Mouse (Mus musculus): ENCODE measurements at regions not wholly inside any gene's neighbourhood (a gene's known extent, or its start where the extent isn't known, plus 50 kb on each side); places are given as distances from the start of the nearest gene placed in this dataset.

DNA sequence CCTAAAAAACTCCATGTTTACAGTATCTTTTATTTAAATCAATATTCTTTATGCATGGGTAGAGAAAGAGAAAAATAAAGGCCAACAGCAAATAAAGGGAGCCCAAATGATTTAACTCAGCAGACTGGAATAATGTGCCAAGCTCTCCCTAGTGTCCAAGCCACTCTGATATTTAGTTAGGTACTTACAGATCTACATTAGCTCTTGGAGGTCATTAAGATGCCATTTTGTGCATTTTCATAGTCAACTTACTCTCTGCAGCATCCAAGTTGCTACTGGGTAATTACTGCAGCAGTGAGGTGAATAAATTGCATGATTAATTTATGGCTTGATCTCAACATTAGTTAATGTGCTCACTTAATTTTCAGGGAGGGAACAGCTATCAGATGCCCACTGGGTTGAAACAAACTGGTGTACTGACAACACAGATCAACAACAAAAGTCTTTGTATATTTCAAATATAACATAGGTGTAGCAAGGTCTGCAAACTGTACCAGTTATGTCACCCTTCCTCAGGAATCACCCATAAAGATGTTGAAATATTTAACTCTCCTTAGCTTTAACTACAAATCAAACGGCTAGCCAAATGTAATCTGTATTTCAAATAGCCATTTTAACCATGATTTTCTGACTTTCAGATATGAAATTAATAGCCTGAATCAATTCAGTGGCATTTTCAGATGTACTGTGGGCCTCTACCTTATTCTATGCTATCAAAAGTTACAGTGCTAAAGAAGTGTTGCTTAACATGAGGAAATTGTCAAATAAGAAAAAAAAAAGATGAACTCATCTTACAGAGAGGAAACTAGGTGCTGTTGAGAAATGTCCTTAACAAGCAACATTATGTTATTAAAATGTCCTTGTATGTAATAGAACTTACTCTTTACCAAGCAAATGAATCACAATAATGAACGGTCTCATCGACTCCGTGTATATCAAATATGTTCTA lies 163.8 kb upstream of the Hapln1 start:
- DNase-seq (ENCODE audit: low spot score), result no peak

DNA sequence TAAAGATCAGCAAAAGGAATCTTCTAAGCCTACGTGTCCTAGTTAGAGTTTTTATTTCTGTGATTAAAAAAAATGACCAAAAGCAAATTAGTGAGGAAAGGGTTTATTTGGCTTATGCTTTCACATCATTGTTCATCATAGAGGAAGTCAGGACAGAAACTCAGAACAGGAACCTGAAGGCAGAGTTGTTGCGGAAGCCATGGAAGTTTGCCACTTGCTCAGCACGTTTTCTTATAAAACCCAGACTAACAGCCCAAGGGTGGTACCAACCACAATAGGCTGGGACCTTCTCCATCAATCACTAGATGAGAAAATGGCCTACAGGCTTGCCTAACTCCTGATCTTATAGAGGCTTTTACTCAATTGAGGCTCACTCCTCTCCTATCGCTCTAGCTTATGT lies 161.2 kb upstream of the Hapln1 start:
- DNase-seq (ENCODE audit: low spot score), result no peak

DNA sequence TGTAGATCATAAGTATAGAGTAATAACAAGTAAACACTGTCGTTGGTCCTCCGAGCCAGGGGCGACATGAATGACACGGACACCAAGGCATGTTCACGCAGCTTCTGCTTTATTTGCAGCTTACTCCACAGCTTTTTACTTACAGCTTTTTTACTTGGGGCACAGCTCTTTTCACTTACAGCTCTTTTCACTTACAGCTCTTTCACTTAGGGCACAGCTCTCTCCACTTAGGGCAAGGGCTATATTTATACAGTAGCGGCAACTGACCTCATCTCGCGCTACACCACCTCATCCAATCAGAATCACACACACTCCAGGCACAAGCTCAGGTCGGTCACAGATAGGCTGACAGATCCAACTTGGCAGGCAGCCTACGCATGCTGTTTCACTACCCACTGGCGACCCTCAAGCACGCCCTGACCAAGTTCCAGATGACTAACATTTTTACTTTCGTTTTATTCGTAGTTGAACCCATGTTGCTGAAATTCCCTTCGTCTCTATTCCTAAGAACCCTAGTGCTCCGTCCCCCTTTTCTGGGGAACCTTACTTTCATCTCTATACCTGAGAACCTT lies 155.9 kb upstream of the Hapln1 start:
- DNase-seq (ENCODE audit: low spot score), result peak; percentile 77

GRCm38 (mm10) chr13:89384598-89385145 lies 154.9 kb upstream of the Hapln1 start:
- DNase-seq (ENCODE audit: low spot score), result peak; percentile 92

DNA sequence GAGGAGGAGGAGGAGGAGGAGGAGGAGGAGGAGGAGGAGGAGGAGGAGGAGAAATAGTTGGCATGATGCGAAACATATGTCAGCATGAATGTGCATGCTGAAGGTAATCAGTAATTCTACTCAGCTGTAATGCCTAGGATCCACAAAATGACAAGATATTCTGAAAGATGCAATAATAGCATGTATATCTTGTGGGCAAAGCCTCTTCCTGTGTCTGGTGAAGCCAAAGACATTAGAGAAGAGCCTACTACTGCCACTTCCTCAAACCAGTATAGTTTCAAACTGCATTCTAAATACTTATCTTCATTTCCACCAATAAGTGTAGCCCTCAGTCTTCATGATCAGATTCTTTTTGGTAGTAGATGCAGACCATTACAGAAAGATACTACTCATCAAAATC lies 152.2 kb upstream of the Hapln1 start:
- no peak for DNase-seq (ENCODE audit: low spot score)

DNA sequence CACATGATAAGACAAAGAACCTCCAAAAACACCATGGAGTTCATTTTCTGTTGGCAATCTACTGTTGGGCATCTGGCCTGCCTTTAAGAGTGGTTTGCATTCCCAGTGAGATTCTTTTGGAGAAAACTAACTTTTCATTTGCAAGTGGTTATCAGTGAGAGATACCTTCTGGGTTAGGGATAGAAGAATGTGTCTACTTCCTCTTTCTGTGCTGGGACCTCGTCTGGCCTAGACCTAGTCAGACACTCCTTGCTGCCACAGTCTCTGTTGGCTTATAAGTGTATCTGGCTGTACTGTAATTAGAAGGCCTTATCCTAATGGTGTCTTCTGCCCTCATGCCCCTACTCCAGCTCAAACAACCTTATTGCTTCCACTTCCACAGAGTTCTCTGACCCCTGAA lies 150.4 kb upstream of the Hapln1 start:
- no peak for DNase-seq (ENCODE audit: low spot score)

GRCm38 (mm10) chr13:89394717-89395344 lies 144.8 kb upstream of the Hapln1 start:
- no peak for DNase-seq (ENCODE audit: low spot score)

DNA sequence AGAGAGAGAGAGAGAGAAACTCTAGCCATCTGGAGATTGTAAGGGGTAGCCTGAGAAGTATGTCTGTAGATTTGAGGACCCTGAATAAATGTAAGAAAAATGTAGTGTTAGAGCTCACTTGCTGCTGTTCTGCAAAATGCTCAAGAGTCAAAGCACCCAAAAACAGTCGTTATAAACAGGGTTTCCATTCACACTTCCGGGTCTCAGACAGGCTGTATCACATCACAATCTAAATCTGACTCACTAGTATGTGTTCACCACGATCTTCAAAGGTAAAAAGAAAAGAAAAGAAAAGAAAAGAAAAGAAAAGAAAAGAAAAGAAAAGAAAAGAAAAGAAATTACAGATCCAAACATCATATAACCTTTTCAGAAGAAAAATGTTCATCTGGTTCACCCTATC lies 143.7 kb upstream of the Hapln1 start:
- no peak for DNase-seq (ENCODE audit: low spot score)

DNA sequence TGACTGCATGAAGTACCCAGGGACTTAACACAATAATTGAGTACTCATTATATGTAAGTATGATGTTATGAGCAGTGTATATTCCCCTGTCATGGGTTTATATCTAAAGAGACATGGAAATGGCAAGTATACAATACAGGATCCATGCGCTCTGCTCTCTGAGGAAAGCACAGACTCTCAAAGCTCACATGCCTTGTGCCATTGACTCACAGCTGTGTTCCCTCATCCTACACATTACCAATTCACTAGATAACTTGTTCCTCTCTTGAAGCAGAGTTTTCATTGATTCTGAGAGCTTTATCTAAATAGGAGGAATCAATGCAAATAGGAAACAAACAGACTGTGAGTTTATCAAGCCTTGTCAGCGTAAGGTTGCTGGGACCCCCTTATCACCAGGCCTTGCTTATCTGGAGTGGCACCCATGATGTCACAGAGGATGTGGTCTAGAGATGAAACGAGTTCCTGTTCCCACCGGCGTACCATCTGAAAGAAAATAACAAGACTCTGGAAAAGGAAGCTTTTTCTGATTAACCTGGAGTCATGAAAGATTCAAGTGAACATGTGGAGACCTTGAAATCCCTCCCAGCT lies 138.4 kb upstream of the Hapln1 start:
- DNase-seq (ENCODE audit: low spot score), result no peak

- no peak for DNase-seq (ENCODE audit: low spot score)
Measured at GRCm38 (mm10) chr13:89410504-89410903, 129.1 kb upstream of the Hapln1 start.

DNA sequence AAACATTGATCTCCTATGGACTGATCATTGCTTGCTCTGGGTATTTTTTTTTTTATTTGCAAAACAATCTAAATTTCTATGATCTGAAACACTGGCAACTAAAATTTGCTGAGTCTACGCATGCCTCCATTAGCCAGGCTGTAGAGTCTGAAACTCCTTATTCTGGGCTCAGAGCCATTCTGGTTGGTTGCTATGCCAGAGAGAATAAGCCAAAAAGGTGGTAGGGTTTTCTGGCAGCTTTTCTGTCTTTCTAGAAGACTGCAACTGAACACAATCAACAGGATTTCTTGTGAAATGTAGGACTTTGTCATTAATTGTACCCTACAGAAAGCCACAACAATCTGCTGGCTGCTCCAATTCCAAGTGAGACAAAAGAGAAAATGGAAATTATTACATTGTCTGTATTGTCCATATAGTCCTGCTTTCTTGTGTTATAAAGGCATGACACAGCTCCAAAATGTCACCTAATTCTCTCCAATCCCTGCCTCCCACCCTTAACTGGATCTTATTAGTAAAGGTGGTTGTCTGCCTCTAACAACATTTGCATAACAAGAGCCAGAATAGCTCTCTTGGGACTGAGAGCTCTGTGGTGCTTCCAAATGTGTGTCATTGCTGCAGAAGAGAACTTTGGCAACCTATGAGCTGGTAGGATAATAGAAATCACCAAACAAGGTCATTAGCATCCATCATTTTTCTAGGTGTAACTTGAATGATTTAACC lies 126.7 kb upstream of the Hapln1 start:
- no peak for DNase-seq (ENCODE audit: low spot score)

DNA sequence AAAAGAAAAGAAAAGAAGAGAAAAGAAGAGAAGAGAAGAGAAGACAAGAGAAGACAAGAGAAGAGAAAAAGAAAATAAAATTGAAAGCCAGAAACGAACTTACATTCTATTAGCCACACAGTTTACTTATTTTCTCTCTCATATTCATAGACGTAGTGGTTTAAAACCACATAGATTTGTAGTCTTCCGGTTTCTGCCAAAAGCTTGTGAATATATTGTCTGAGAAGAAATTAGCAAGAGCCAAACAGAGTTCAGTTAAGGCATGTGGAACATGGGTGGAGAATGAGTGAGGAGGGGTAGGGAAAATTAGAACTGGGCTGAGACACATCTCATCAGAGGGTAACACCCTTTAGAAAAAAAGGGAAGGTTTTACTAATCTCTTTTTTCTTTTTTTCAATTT lies 120.8 kb upstream of the Hapln1 start:
- DNase-seq (ENCODE audit: low spot score), result no peak

- no peak for DNase-seq (ENCODE audit: low spot score)
Measured at GRCm38 (mm10) chr13:89421833-89422232, 117.8 kb upstream of the Hapln1 start.

- DNase-seq (ENCODE audit: low spot score), result no peak
Measured at GRCm38 (mm10) chr13:89423491-89423890, 116.1 kb upstream of the Hapln1 start.

DNA sequence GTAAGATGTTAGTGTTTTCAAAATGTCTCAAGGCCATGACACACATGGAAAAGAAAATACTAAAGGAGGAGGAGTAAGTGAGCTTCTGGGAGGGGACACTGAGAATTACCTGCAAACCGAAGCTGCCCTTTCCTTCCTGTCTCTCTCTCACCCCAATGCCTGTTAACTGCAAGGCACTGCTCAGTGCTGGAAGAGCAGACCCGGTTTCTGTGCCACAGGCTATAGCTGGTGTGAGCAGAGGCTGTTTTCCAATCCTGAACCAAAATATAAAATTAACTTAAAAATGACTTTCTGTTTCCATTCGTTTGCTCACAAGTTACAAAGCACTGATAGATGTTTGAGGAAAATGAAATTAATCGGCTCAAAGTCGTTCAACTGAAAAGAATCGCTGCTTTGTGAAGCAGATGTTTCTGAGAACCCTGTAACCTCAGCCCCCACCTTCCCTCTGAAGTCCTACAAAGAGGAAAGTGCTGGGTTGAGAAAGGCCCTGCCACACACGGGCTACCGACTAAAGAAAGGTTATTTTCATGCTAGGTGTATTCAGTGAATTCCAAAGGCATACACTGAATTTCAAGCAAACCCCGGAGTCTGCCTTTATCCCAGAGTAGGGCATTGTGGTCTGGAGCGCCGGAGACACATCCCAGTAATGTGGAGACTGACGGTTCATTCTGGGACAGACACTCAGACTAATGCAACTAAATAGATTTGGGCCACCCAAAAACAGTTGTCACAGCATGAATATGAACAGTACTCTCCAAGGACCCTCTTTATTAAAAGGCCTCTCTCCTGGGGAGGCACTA lies 111.1 kb upstream of the Hapln1 start:
- no peak for DNase-seq (ENCODE audit: low spot score)

DNA sequence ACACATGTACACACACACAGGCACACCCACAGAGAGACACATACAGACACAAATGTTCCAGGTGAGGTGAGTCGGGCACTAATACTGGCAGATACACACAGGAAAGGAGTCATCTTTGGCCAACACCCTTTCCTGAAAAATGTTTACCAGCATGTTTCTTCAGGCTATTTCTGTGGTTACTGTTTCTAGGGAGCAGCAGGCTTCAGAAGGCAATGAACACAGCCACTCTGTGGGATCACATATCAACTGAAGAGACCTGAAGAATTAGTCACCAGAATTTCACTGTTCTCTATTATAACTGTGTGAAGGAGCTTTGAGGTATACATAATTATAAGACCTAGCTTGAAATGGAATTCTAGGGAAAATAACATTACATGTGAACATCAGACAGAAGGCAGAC lies 94.7 kb upstream of the Hapln1 start:
- DNase-seq (ENCODE audit: low spot score), result no peak

DNA sequence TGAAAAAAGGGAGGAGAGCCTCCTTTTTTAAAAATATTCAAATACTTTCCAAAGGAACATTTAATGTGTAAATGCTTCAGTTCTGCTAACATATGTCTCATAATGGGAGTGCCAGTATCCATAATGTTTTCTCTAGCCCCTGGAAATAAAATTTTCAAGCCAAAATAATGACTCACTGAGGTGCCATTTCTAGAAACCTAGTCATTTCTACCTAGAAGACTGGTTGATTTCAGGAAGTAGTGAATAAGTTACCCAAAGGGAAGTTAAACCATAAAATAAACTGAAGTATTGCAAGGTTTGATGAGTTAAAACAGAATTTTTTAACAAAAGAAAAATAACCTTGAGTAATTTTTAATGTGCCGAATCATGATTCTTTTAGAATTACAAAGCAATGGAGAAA lies 85.8 kb upstream of the Hapln1 start:
- DNase-seq (ENCODE audit: low spot score), result no peak

DNA sequence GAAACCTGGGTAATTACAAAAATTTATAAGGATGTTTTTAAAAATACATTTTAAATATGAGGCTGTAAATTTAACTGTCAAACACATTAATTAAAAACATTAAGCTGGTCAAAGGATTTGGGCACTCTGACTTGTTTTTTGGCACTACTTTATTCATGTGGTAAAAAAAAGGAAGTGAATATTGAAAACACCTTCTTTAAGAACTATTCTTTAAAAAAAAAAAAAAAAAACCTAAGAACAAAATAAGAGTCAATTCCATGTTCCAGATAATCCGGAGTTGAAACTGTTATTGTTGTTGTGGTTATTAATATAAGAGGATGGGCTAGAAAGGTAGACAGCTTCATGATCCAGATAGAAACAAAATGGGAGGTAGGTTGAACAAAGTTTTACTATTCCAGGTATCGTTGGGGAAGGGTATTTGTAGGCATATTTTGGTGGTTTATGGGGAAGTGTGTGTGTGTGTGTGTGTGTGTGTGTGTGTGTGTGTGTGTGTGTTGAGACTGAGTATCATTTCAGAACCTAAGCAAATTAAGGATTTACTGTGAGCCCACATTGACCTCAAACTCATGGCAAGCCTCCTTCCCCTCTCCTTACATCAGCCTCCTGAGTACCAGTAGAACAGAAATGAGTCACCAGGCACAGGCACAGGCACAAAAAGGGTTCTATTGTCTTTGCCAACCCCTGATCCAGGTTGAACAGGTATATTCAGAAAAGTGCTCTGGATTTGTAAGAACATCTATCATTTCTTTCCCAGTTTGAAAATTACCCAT lies 85.2 kb upstream of the Hapln1 start:
- DNase-seq (ENCODE audit: low spot score), result no peak

DNA sequence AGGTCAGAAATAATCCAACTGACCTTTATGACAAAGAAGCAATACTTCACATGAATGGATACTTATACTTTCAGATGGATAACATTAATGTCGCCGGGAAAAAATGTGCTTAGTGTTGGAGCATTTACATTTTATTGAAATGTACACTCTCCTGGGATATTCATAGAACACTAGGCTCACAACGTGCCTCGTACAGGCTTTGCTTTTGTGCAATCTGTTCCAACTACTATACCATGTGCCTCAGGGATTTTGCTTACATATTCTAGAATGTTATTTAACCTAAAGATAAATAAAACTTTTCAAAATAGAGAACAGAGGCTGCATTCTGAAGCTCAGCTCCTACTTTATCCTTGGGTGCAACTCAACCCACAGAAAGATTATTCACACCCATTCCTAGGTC lies 75.8 kb upstream of the Hapln1 start:
- no peak for DNase-seq (ENCODE audit: low spot score)

All from MN1 (cell line).